Mouse (Mus musculus) forebrain, embryonic 13.5 days (tissue): ENCODE data around the gene Pabpn1l. TPM values are rescaled to one million over a fixed set of nuclear protein-coding genes. Genes with fewer than 3 reads are reported as not detected.

ENCODE experiments used
- ATAC-seq: fragments of 200-750 bp; cut with Nextera tagmentation; 2 replicates; pipeline ENCODE4 v1.8.0; 2017
- H3K27ac ChIP-seq: fragments of 300-500 bp; sonication (generic); 2 replicates; pipeline ENCODE4 v1.5.1; 2015; ENCODE audit warnings: inconsistent platforms, mild to moderate bottlenecking, moderate library complexity
- H3K27me3 ChIP-seq: fragments of 300-500 bp; sonication (generic); 2 replicates; pipeline ENCODE4 v1.6.1; 2015; ENCODE audit warnings: mild to moderate bottlenecking, inconsistent platforms
- H3K36me3 ChIP-seq: fragments of 300-500 bp; sonication (generic); 2 replicates; pipeline ENCODE4 v1.6.1; 2015; ENCODE audit warnings: mild to moderate bottlenecking, inconsistent platforms; ENCODE audit not compliant: poor library complexity, severe bottlenecking
- H3K4me1 ChIP-seq: fragments of 300-500 bp; sonication (generic); 2 replicates; pipeline ENCODE4 v1.6.1; 2015; ENCODE audit warnings: inconsistent platforms
- H3K4me2 ChIP-seq: fragments of 300-500 bp; sonication (generic); 2 replicates; pipeline ENCODE4 v1.6.1; 2015; ENCODE audit warnings: inconsistent platforms, mild to moderate bottlenecking, moderate library complexity
- H3K4me3 ChIP-seq: fragments of 300-500 bp; sonication (generic); 2 replicates; pipeline ENCODE4 v1.5.1; 2015; ENCODE audit warnings: mild to moderate bottlenecking, inconsistent platforms
- H3K9ac ChIP-seq: fragments of 300-500 bp; sonication (generic); 2 replicates; pipeline ENCODE4 v1.6.1; 2015; ENCODE audit warnings: mild to moderate bottlenecking, inconsistent platforms
- H3K9me3 ChIP-seq: fragments of 300-500 bp; sonication (generic); replicated peaks from 2 replicates; pipeline ENCODE4 v1.6.1; 2016; ENCODE audit warnings: inconsistent platforms
- WGBS: fragments of 180-500 bp; shearing (Covaris S2); methylation state at CpG from one replicate; pipeline ENCODE4 v1.1.7; 2015; 5-methylcytosine and 5-hydroxymethylcytosine counted together
- polyA plus RNA-seq: library from polyadenylated mRNA; unstranded; fragments of >200 nt; fragmentation: Nextera tagmentation; extraction: Ambion mirVana; gene quantifications from 2 replicates; pipeline ENCODE4 v1.2.1, GENCODE M21; 2015

Gene Pabpn1l
- polyA plus RNA-seq, 1 experiment from 2014 or later: not detected

DNA sequence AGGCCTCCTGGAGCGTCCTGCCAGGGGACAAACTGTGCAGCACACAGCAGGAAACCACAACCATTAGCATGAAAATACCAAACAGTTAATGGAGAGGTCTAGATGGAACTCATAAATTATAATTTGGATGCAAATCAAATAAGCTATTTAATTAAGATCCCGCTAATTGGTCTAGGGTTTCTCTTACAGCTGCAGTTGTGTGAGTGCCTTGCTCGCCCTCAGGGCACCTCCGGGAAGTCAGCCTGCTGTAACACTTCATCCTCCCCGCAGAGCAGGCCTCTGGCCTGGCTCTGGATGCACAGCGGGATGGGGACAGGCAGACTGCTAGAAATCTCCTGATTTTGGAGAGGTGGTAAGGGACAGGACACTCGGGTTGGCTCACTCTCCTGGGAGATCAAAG, 36.4 kb downstream of the Pabpn1l start:
- Histone ChIP-seq H3K9ac (no peak overlapping the region), H3K9me3 (no peaks in the 10 kb centered on the region), H3K4me3 (no peak overlapping the region), H3K36me3 (no peaks in the 10 kb centered on the region), H3K4me2 (no peak overlapping the region), H3K27ac (no peak overlapping the region), H3K27me3 (no peaks in the 10 kb centered on the region; the same call in 1 of the 2 replicates), H3K4me1 (peaks cover 8% of the 10 kb centered on the region)
- ATAC-seq: 0 out of 2 replicates have a peak, but pooled peaks have one; percentile 36
- WGBS: 33% methylated on average over 7 of the region's 7 CpGs

DNA sequence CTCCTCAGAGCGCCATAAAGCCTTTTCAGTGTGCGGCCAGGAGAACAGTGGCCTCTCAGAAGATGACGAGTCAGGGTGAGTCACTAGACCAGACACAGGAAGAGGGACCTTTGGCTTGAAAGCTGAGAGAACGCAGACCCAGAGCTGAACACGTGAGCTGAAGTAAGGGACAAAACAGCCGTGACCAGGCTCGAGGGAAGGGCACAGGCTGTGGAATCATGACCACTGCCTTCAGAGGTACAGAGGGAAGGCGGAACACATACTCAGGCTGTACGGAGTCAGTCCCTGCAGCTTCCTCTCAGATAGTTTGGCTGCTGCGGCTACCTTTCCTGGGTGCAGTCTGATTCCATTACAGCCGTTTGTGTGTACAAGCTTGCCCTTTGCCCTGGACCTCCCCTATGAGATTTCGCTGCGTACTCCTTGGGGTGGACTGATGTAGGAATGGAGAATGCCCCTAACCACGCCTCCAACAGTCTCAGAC, 37.1 kb downstream of the Pabpn1l start:
- Histone ChIP-seq H3K4me3 (no peak overlapping the region), H3K9ac (no peak overlapping the region), H3K27me3 (no peaks in the 10 kb centered on the region; the same call in 1 of the 2 replicates), H3K36me3 (no peaks in the 10 kb centered on the region), H3K4me1 (peaks cover 8% of the 10 kb centered on the region), H3K4me2 (no peak overlapping the region), H3K27ac (no peak overlapping the region), H3K9me3 (no peaks in the 10 kb centered on the region)
- 76% methylated on average over 14 of the region's 14 CpGs for WGBS
- ATAC-seq: no peak

DNA sequence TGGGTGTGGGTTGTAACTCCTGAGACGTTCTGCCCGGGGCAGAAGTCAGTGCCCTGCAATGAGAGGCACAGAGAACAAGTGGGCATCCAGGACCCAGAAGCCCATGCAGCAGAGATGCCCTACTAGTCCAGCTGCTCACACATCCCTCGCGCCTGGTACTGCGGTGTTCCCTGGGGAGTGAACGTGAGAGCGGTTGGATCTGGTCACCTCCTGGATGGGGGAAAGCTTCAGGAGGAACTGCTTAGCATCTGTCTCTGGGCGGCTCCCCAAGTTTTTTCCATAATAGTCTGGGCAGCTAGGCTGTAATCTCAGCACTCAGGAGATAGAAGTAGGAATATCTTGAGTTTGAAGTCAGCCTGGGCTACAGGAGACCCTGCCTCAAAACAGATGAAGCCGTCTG, 37.6 kb downstream of the Pabpn1l start:
- peaks cover 8% of the 10 kb centered on the region for H3K4me1 ChIP-seq
- H3K4me3 ChIP-seq: no peak overlapping the region
- H3K9me3 ChIP-seq: no peaks in the 10 kb centered on the region
- no peak for ATAC-seq
- no peak overlapping the region for H3K4me2 ChIP-seq
- no peaks in the 10 kb centered on the region; the same call in 1 of the 2 replicates for H3K27me3 ChIP-seq
- H3K27ac ChIP-seq: no peak overlapping the region
- no peaks in the 10 kb centered on the region for H3K36me3 ChIP-seq
- H3K9ac ChIP-seq: no peak overlapping the region
- 89% methylated on average over 9 of the region's 9 CpGs for WGBS

DNA sequence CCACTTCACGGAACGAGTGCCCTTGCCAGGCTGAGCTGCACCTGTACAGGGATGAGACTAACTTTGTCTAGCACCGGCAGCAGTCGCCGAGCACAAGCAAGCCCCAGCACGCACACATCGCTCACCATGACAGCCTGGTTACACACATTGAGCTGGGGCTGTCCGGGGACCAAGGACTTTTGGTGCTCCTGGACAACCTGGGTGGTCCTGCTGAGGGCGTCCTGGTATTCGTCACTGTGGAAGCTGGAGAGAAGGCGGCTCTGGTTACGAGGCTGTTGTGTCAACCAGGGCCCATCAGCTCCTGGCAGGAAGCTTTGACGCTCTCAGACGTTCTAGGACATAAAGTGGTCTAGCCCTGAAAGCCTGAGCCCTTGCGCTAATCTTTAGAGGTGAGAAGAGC, 41.6 kb downstream of the Pabpn1l start:
- H3K9ac ChIP-seq: no peak overlapping the region
- no peak overlapping the region for H3K27ac ChIP-seq
- peaks cover 14% of the 10 kb centered on the region for H3K4me1 ChIP-seq
- H3K36me3 ChIP-seq: no peaks in the 10 kb centered on the region
- H3K4me2 ChIP-seq: no peak overlapping the region
- no peaks in the 10 kb centered on the region; the same call in 1 of the 2 replicates for H3K27me3 ChIP-seq
- no peak overlapping the region for H3K4me3 ChIP-seq
- ATAC-seq: no peak
- H3K9me3 ChIP-seq: no peaks in the 10 kb centered on the region
- WGBS: 78% methylated on average over 13 of the region's 15 CpGs

DNA sequence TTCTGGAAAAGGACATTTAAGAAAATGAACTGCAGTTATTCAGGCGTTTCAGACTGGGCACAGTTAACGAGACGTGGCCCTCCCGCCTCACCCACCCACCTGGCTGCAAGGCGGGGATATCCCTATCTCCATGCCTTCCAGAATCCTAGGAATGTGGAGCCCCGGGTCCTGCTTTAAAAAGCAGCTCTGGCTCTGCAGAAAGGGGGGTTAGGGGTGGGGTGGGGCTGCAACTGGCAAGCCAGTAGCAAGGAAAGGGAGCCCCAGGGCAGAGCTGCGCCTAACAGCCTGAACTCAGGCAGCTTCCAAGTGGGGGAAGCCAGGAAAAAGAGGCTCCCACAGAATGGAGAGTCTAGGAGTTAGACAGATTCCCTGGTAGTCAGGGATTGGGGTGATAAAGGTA, 43.3 kb downstream of the Pabpn1l start:
- Histone ChIP-seq H3K9ac (no peak overlapping the region), H3K4me3 (no peak overlapping the region), H3K36me3 (no peaks in the 10 kb centered on the region), H3K4me1 (peaks cover 26% of the 10 kb centered on the region), H3K4me2 (no peak overlapping the region), H3K9me3 (no peaks in the 10 kb centered on the region), H3K27ac (no peak overlapping the region), H3K27me3 (no peaks in the 10 kb centered on the region)
- 21% methylated on average over 7 of the region's 7 CpGs for WGBS
- ATAC-seq: no peak

DNA sequence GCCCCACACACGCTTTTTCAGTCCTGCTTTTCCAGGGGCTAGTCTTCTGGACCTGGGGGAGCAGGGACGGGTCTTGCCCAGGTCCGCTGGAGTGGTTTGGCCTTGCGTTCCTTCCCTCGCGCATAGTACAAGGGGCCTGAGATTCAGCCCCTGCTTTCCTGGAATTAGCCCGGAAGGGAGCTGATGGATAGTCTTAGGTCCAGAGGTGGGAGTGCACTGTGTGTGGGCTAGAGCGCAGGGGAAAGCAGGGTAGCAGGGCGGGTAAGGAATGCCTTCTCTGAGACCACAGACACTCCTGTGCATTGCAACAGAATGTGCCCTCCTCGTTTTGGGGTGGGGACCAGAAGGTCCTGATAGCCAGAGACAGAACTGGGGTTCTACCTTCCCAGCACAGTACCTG, 45.4 kb downstream of the Pabpn1l start:
- WGBS: 40% methylated on average over 10 of the region's 10 CpGs
- Histone ChIP-seq H3K36me3 (peaks cover 15% of the 10 kb centered on the region), H3K9ac (peak overlapping the region; percentile 89), H3K27ac (no peak overlapping the region), H3K4me1 (peaks cover 34% of the 10 kb centered on the region), H3K9me3 (no peaks in the 10 kb centered on the region), H3K4me3 (peak overlapping the region; percentile 66), H3K27me3 (no peaks in the 10 kb centered on the region), H3K4me2 (peak overlapping the region; percentile 92)
- peak; percentile 28; the same call in 1 of the 2 replicates for ATAC-seq

DNA sequence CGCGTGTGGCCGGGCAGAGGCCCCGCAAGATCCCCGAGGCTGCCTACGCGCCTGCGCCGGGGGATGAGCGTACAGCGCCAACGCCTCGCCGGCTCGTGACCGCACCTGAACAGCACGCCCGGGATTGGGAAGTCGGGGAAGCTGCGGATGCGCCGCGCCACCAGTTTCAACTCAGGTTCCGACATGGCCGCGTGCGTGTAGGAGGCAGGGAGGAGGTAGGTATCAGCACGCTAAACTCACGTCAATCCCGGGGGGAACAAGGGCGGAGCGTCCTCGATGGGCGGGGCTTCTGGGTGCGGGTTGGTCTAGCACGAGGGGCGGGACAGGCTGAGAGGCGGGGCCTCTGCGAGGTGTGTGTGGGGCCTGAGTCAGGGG, 45.9 kb downstream of the Pabpn1l start, which contains the start of gene Aprt:
TSS of gene Aprt (minus strand) at position 262 of the 375 bp plus-strand sequence.
- no peaks in the 10 kb centered on the region for H3K9me3 ChIP-seq
- peaks cover 34% of the 10 kb centered on the region for H3K4me1 ChIP-seq
- H3K4me2 ChIP-seq: peak within 1 kb of the TSS; percentile 92
- ATAC-seq: peak; percentile 95
- H3K9ac ChIP-seq: peak within 1 kb of the TSS; percentile 89
- peak within 1 kb of the TSS; percentile 57 for H3K27ac ChIP-seq
- peaks cover 19% of the 10 kb centered on the region for H3K36me3 ChIP-seq
- H3K27me3 ChIP-seq: no peaks in the 10 kb centered on the region
- peak within 1 kb of the TSS; percentile 66 for H3K4me3 ChIP-seq
- WGBS: under 1% methylated on average over 39 of the region's 39 CpGs

DNA sequence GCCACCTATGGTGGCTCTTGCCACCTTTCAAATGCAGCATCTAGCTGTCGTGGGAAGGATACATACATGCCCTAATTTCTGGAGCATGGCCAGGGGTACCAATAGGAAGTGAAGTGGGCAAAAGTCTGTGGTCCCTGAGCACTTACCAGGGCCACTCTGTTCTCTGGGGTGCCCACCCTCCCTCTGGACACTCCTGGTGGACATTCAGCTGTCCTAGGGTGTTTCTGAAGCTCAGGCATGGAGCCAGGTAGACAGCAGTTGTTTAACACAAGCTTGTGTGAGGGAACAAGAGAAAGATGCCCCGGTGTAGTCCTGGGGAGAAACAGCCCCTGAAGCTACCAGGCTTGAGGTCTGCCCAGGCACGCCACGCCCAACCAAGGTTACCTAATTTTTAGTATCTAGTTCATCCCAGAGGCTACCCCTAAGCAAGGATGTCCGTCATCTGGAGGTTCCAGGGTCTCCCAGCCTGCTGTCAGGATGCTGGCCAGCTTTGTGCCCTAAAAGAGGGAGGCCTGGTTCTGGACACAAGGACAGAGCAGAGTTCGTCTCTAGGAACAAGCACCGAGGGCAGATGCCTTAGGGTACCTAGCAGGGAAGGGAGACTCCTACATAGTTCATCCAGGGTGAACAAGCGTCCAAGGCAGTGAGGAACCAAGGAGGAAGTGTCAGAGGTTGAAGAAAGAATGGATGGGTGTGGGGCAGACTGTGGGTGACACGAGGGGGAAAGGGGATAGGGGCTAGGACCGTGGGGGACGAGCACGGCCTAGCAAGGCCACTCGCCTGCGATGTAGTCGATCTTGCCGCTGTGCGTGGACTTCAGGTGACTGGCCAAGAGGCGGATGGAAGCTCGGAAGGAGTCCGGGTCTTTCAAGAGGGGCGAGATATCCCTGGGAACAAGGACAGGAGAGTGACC, 46.5 kb downstream of the Pabpn1l start:
- Histone ChIP-seq H3K9ac (peak overlapping the region; percentile 89), H3K4me3 (peak overlapping the region; percentile 66), H3K36me3 (peaks cover 26% of the 10 kb centered on the region), H3K27ac (peak overlapping the region; percentile 57; the same call in 1 of the 2 replicates), H3K9me3 (no peaks in the 10 kb centered on the region), H3K27me3 (no peaks in the 10 kb centered on the region), H3K4me2 (peak overlapping the region; percentile 92), H3K4me1 (peaks cover 34% of the 10 kb centered on the region)
- WGBS: 18% methylated on average over 21 of the region's 21 CpGs
- ATAC-seq: peak; percentile 43

DNA sequence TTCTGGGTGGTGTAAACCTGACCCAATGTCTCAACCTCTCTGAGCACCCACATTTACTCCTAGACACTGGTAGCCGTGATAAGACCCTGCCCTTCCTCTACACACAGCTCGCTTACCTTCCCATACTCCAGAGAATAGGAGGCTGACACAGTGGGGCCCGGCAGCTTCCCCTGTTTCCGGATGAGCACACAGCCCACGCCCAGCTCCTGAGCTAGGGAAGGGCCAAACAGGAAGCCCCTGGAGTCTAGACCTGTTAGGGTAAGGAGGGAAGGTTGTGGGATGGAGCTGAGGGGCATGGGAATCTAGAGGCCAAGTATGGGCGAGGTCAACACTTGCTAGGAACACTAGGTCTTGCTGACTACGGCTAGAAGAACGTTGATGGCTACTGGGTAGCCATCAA, 47.3 kb downstream of the Pabpn1l start:
- peak overlapping the region; percentile 66; the same call in 1 of the 2 replicates for H3K4me3 ChIP-seq
- peaks cover 34% of the 10 kb centered on the region for H3K4me1 ChIP-seq
- 80% methylated on average over 8 of the region's 8 CpGs for WGBS
- no peak overlapping the region for H3K27ac ChIP-seq
- no peaks in the 10 kb centered on the region for H3K9me3 ChIP-seq
- no peaks in the 10 kb centered on the region for H3K27me3 ChIP-seq
- peak overlapping the region; percentile 89; the same call in 1 of the 2 replicates for H3K9ac ChIP-seq
- peak overlapping the region; percentile 92 for H3K4me2 ChIP-seq
- peaks cover 33% of the 10 kb centered on the region for H3K36me3 ChIP-seq
- ATAC-seq: no peak

DNA sequence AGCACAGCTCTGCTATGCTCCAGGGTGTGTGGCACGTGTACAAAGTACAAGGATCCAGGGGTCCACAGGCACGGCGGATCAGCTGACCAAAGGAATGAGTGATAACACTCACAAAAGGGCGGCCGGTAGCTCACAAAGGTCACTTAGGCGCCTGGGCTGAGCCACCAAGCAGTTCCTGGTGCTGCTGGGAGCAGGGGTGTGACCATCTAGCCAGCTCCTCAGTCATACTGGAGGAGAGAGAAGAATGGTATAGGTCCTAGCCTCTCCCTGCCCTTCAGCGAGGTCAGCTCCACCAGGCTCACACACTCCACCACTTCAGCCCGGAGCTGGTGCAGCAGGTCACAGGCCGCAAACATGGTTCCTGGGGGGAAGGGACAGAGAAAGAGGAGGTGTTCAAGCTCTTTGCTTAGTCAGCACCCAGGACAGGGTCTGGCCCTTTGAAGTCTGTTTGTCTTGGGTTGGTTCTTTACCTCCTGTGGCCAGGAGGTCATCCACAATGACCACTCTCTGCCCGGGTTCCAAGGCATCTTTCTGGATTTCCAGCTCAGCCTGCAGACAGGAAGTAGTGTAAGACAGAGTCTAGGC, 47.8 kb downstream of the Pabpn1l start:
- WGBS: 66% methylated on average over 10 of the region's 10 CpGs
- Histone ChIP-seq H3K4me1 (peaks cover 38% of the 10 kb centered on the region), H3K36me3 (peaks cover 38% of the 10 kb centered on the region), H3K4me2 (peak overlapping the region; percentile 92; the same call in 1 of the 2 replicates), H3K27me3 (no peaks in the 10 kb centered on the region), H3K9me3 (no peaks in the 10 kb centered on the region), H3K4me3 (no peak overlapping the region), H3K9ac (no peak overlapping the region), H3K27ac (no peak overlapping the region)
- no peak for ATAC-seq

DNA sequence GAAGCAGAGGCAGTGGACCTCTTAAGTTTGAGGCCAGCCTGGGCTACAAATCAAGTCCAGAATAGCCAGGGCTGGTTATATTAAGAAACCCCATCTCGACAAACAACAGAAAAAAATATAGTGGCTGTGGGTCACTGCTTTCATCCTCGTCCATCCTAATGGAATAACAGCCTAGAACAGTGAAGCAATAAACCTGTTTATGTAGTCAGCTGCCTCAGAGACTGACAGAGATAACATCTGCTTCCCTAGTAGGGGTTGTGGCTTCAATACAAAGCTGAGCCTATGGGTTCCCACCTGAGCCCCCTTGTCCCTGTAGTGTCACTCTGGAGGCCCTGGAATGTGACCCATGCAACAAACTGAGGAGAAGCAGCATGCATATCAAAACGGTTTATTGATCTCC, 48.3 kb downstream of the Pabpn1l start:
- Histone ChIP-seq H3K9ac (no peak overlapping the region), H3K9me3 (no peaks in the 10 kb centered on the region), H3K27ac (no peak overlapping the region), H3K4me2 (no peak overlapping the region), H3K4me3 (no peak overlapping the region), H3K36me3 (peaks cover 43% of the 10 kb centered on the region), H3K27me3 (no peaks in the 10 kb centered on the region), H3K4me1 (peaks cover 43% of the 10 kb centered on the region)
- WGBS: 71% methylated on average over 3 of the region's 3 CpGs
- no peak for ATAC-seq

DNA sequence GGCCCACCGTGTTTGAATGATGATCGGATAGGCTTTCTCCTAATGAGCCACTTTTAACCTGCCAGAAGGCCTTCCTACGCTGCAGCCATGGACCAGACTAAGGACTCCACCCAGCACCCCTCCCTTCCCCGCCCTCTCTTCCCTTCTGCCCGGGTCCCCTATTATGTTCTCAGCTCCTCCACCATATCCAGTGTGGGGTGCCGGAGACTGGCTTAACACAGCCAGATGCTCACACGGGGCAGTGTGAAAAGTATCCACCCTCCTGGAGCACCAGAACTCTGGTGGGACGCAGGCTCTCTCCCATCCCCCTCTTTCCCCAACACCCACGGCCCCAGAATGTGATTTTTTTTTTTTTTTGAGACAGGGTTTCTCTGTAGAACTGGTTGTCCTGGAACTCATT, 49.0 kb downstream of the Pabpn1l start:
- Histone ChIP-seq H3K4me1 (peaks cover 50% of the 10 kb centered on the region), H3K27me3 (no peaks in the 10 kb centered on the region), H3K9me3 (no peaks in the 10 kb centered on the region), H3K4me3 (no peak overlapping the region), H3K36me3 (peaks cover 45% of the 10 kb centered on the region), H3K9ac (no peak overlapping the region), H3K27ac (no peak overlapping the region), H3K4me2 (no peak overlapping the region)
- 43% methylated on average over 9 of the region's 9 CpGs for WGBS
- ATAC-seq: no peak
